Mouse (Mus musculus): ENCODE results near the gene Gm21693. TPM values are rescaled to one million over a fixed set of nuclear protein-coding genes. Genes with fewer than 3 reads are reported as not detected.

Gene Gm21693
- polyA plus RNA-seq (2012; rRNA removed), result not detected in 2 replicates

GRCm38 (mm10) chrY:3345229-3345628 lies at the start of gene Gm21693:
TSS of gene Gm21693 (minus strand) at chrY:3345329.

GRCm38 (mm10) chrY:3306349-3306748 lies 38.8 kb downstream of the Gm21693 start, which contains the start of gene Gm21677:
TSS of gene Gm21677 (minus strand) at chrY:3306449.

Other genes starting within 250 kb of the Gm21693 start
- not detected in 2 replicates for gene Gm21677, start 38.9 kb downstream of the Gm21693 start, polyA plus RNA-seq (2012; rRNA removed)
- not detected in 2 replicates for gene Gm21704, start 64.8 kb upstream of the Gm21693 start, polyA plus RNA-seq (2012; rRNA removed)
- gene Gm21708, start 64.8 kb upstream of the Gm21693 start, polyA plus RNA-seq (2012; rRNA removed), result not detected in 2 replicates

Measured in central nervous system, embryonic 18 days (tissue).